Mouse (Mus musculus): ENCODE results near the gene Dab2ip. TPM values are rescaled to one million over a fixed set of nuclear protein-coding genes. Genes with fewer than 3 reads are reported as not detected.

The Dab2ip gene
- total RNA-seq (2014; fragmentation: Nextera tagmentation) (2.2 TPM in 1 of 2 replicates, not detected in the other), total RNA-seq (2017) (0.16 and 0.29 TPM in 2 replicates), polyA plus RNA-seq (2012) (0.02 TPM in 2 replicates)

DNA sequence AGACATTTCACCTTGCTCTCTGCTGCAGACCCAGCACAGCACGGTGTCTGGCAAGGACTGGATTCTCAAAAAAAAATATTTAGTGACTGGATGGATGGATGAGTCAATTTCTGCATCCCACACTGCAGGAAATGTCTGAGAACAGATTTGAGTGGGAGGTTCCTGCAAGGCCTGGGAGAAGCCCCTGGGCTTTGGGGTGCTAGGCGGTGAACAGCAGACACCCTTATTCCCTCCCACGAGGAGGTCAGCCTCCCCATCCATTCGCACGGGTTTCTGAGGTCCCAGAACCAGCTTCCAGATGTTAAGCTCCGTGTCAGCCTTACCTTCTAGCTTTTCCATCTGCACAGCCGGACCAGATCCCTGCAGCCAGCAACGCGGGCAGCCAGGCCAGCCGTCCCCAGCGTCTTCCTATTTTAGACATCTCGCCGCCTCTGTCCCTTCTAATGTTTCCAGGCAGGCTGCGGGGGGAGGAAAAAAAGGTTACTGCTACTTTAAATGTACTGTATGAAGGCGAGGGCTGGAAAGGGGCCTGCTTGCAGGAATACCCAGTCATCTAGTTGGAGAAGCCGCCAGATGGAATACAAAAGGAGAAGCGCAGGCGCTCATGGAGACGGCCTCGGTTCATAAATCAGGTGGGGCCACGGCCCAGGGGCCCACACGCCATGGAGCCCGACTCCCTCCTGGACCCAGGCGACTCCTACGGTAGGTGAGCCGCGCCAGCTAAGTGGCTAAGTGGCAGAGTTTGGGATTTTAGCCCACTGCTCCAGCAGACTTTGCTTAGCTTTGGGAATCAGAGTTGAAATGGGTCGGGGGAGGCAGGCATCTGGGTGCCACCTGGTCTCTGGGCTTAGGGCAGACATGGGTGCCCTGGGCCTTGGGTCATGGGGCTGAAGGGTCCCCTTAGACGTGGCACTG lies at the start of gene Dab2ip:
Gene Dab2ip (plus strand): TSS at position 356 of the 915 bp plus-strand sequence.
- Histone ChIP-seq H3K4me3 (ENCODE audit: low read depth, low read length) (no peak within 1 kb of the TSS), H3K36me3 (replicated peaks) (no peaks in the 10 kb centered on the region), H3K4me1 (ENCODE audit: insufficient read depth, low read depth, low read length) (no peaks in the 10 kb centered on the region), H3K9me3 (replicated peaks) (no peaks in the 10 kb centered on the region), H3K27me3 (ENCODE audit: insufficient read depth, low read length) (peaks cover 9% of the 10 kb centered on the region)
- DNase-seq (ENCODE audit: low spot score) (no peak), ATAC-seq (ENCODE audit: extremely low read depth, insufficient number of reproducible peaks, low FRiP score, poor library complexity, severe bottlenecking) (no peak)
- TF ChIP-seq POLR2AphosphoS5 (IDR thresholded peaks at IDR 0.05; ENCODE audit: insufficient replicate concordance, low read depth, low read length) (no peak), GATA2 (IDR thresholded peaks at IDR 0.05; ENCODE audit: borderline replicate concordance, low read depth, low read length) (no peak), GATA1 (IDR thresholded peaks at IDR 0.05; ENCODE audit: borderline replicate concordance, low read length) (no peak), CTCF (IDR thresholded peaks at IDR 0.05; ENCODE audit: low read depth, low read length) (no peak), TAL1 (conservative IDR thresholded peaks at IDR 0.05; ENCODE audit: low read depth, low read length) (no peak)

DNA sequence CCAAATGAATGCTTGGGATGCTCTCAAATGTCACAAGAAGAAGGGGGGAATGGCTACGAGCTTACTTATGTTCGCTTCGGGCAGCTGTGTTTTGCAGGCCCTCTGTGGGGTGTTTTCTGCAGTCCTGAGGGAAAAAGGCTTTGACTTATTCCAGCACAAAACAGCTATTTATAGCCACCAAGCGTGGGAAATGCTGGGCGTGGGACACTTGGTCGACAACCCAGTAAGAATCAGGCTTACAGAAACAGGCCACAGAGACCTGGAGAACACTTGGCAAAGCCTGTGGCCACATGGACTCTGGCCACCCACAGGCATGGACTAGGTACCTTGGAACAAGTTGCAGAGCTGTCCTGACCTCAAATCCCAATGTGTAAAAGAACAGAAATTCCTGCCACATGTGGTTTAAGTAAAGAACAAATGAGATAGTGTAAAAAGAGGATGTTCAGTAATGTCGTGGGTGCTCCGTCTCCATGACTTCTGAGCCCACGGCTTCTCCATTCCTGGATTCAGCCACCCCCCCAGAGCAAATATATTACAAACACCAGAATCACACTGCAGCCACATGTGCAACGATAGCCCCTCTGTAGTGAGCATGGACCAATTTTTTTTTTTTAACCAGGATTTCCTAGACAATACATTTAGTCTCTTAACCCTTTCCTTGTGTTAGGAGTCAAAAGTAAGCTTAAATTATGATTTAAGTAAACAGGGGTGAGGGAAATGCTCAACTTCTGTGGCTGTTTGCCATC lies 49.3 kb upstream of the Dab2ip start:
- ATAC-seq (ENCODE audit: extremely low read depth, insufficient number of reproducible peaks, low FRiP score, poor library complexity, severe bottlenecking), result no peak
- TF ChIP-seq GATA1 (IDR thresholded peaks at IDR 0.05; ENCODE audit: borderline replicate concordance, low read length), result no peak
- TF ChIP-seq GATA2 (IDR thresholded peaks at IDR 0.05; ENCODE audit: borderline replicate concordance, low read depth, low read length), result no peak
- TF ChIP-seq POLR2AphosphoS5 (IDR thresholded peaks at IDR 0.05; ENCODE audit: insufficient replicate concordance, low read depth, low read length), result no peak
- TF ChIP-seq CTCF (IDR thresholded peaks at IDR 0.05; ENCODE audit: low read depth, low read length), result no peak
- no peak for TF ChIP-seq TAL1 (conservative IDR thresholded peaks at IDR 0.05; ENCODE audit: low read depth, low read length)
- peaks cover 76% of the 10 kb centered on the region for H3K4me1 ChIP-seq (ENCODE audit: insufficient read depth, low read depth, low read length)

DNA sequence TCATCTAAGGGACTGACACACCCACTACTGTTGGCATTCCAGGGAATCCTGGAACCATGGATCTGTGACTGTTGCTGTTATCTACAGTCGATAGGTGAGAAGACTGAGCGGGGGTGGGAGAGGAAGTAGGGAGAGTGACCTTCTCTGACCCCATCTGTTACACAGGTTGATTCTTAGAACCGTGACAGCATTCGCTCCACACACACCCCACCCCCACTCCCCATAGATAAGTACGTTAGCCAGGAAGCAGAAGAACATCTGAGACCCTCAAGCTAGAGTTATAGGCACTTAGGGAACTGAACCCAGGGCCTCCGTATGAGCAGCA lies 48.8 kb upstream of the Dab2ip start:
- Histone ChIP-seq H3K27me3 (ENCODE audit: insufficient read depth, low read length) (peaks cover 2% of the 10 kb centered on the region; the same call in 1 of the 2 replicates), H3K4me1 (ENCODE audit: insufficient read depth, low read depth, low read length) (peaks cover 76% of the 10 kb centered on the region), H3K36me3 (replicated peaks) (no peaks in the 10 kb centered on the region), H3K4me3 (ENCODE audit: low read depth, low read length) (no peak overlapping the region), H3K9me3 (replicated peaks) (no peaks in the 10 kb centered on the region)
- ATAC-seq (ENCODE audit: extremely low read depth, insufficient number of reproducible peaks, low FRiP score, poor library complexity, severe bottlenecking), result no peak
- TF ChIP-seq GATA2 (IDR thresholded peaks at IDR 0.05; ENCODE audit: borderline replicate concordance, low read depth, low read length), result no peak
- no peak for TF ChIP-seq CTCF (IDR thresholded peaks at IDR 0.05; ENCODE audit: low read depth, low read length)
- no peak for TF ChIP-seq POLR2AphosphoS5 (IDR thresholded peaks at IDR 0.05; ENCODE audit: insufficient replicate concordance, low read depth, low read length)
- no peak for TF ChIP-seq GATA1 (IDR thresholded peaks at IDR 0.05; ENCODE audit: borderline replicate concordance, low read length)
- no peak for TF ChIP-seq TAL1 (conservative IDR thresholded peaks at IDR 0.05; ENCODE audit: low read depth, low read length)
- DNase-seq (ENCODE audit: low spot score), result peak; percentile 26

More for the DNA sequence above, 49.3 kb upstream of the Dab2ip start:
- DNase-seq (ENCODE audit: low spot score), result peak; percentile 19
- 0 out of 2 replicates have a peak, but pooled peaks cover 2% of the 10 kb centered on the region for H3K27me3 ChIP-seq (ENCODE audit: insufficient read depth, low read length)
- H3K4me3 ChIP-seq (ENCODE audit: low read depth, low read length), result no peak overlapping the region
- H3K36me3 ChIP-seq (replicated peaks), result no peaks in the 10 kb centered on the region
- H3K9me3 ChIP-seq (replicated peaks), result no peaks in the 10 kb centered on the region

DNA sequence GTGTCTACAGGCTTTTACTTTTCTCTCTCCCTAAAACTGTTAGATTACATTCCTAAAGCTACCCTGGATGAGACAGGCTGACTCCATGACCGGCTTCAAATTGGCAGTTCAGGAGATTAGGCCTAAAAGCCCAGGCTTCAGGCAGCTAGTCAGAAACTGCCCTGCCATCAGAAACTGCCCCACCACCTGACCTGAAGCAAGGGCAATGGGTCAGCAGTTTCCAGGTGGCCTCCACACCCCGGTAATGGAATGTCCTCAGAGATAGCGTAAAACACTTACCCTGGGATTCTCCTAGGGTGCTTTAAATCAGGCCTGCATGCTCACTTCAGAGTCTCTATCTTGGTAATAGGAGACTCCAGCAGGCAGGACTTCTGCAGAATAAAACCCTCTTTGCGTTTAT lies 48.2 kb upstream of the Dab2ip start:
- Histone ChIP-seq H3K36me3 (replicated peaks) (no peaks in the 10 kb centered on the region), H3K27me3 (ENCODE audit: insufficient read depth, low read length) (peaks cover 2% of the 10 kb centered on the region; the same call in 1 of the 2 replicates), H3K4me1 (ENCODE audit: insufficient read depth, low read depth, low read length) (peaks cover 71% of the 10 kb centered on the region), H3K9me3 (replicated peaks) (no peaks in the 10 kb centered on the region), H3K4me3 (ENCODE audit: low read depth, low read length) (no peak overlapping the region)
- no peak for TF ChIP-seq CTCF (IDR thresholded peaks at IDR 0.05; ENCODE audit: low read depth, low read length)
- no peak for TF ChIP-seq GATA2 (IDR thresholded peaks at IDR 0.05; ENCODE audit: borderline replicate concordance, low read depth, low read length)
- TF ChIP-seq GATA1 (IDR thresholded peaks at IDR 0.05; ENCODE audit: borderline replicate concordance, low read length), result no peak
- no peak for TF ChIP-seq POLR2AphosphoS5 (IDR thresholded peaks at IDR 0.05; ENCODE audit: insufficient replicate concordance, low read depth, low read length)
- no peak for TF ChIP-seq TAL1 (conservative IDR thresholded peaks at IDR 0.05; ENCODE audit: low read depth, low read length)
- no peak for ATAC-seq (ENCODE audit: extremely low read depth, insufficient number of reproducible peaks, low FRiP score, poor library complexity, severe bottlenecking)
- DNase-seq (ENCODE audit: low spot score), result no peak

DNA sequence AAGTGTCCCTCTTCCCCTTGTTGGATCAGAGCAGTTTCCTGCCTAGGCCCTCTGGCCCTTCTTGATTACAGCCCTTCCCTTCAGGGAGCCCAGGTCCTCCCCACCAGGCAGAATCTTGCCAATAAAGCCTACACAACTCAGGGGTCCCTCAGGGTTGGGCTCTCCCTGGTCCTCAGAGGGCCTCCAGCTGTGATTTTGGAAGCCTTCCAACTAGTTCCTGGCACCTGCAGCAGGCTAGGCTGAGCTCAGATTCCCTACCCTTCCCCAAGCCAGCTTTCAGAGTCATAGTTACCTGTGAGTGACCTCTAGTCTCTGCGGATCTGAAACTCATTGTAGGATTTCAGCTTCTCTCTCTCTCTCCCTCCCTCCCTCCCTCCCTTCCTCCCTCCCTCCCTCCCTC lies 47.1 kb upstream of the Dab2ip start:
- ATAC-seq (ENCODE audit: extremely low read depth, insufficient number of reproducible peaks, low FRiP score, poor library complexity, severe bottlenecking), result no peak
- Histone ChIP-seq H3K9me3 (replicated peaks) (no peaks in the 10 kb centered on the region), H3K36me3 (replicated peaks) (no peaks in the 10 kb centered on the region), H3K4me3 (ENCODE audit: low read depth, low read length) (no peak overlapping the region), H3K4me1 (ENCODE audit: insufficient read depth, low read depth, low read length) (peaks cover 64% of the 10 kb centered on the region), H3K27me3 (ENCODE audit: insufficient read depth, low read length) (peaks cover 2% of the 10 kb centered on the region; the same call in 1 of the 2 replicates)
- no peak for TF ChIP-seq POLR2AphosphoS5 (IDR thresholded peaks at IDR 0.05; ENCODE audit: insufficient replicate concordance, low read depth, low read length)
- TF ChIP-seq GATA2 (IDR thresholded peaks at IDR 0.05; ENCODE audit: borderline replicate concordance, low read depth, low read length), result no peak
- TF ChIP-seq GATA1 (IDR thresholded peaks at IDR 0.05; ENCODE audit: borderline replicate concordance, low read length), result no peak
- no peak for TF ChIP-seq TAL1 (conservative IDR thresholded peaks at IDR 0.05; ENCODE audit: low read depth, low read length)
- TF ChIP-seq CTCF (IDR thresholded peaks at IDR 0.05; ENCODE audit: low read depth, low read length), result no peak
- DNase-seq (ENCODE audit: low spot score), result no peak

All from G1E (cell line).